Comparison of ENCODE assay signal across 11 mouse cellular contexts in the genomic region with DNA sequence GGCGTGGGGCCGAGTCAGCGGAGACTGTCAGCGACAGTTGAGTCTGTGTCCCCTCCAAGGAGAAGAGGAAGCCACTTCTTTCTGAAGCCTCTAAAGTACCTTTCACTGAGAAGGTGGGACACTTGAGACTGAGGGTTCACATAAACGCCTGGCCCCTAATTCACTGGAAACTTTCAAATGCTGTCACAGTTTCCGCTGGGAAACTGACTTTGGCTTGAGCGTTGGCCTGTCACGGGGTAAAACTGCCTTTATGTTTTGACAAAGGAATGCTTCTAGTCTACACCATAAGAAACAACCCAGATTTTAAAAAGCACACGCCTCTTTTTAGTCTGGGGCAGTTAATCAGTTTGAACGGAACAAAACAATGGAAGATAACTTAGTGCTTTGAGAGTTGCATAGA. TPM values are rescaled to one million over a fixed set of nuclear protein-coding genes. Genes with fewer than 3 reads are reported as not detected.
DNase-seq lines count a peak whose midpoint lies in the region; ATAC-seq and TF ChIP-seq lines count a peak whose summit lies in the region.
"Had no signal": no experiment of that assay in that cellular context is flagged by ENCODE, and none has a peak within 500 bp of the region (broad histone marks: within the 10 kb centered on the region; RNA-seq: fewer than 3 reads in every experiment).

No protein-coding gene starts in this region.

- H3K9me3 ChIP-seq in heart, postnatal 0 days (replicated peaks; ENCODE audit: control insufficient read depth, low read length) = no peaks in the 10 kb centered on the region
- H3K9me3 ChIP-seq in lung, embryonic 16.5 days (ENCODE audit: control insufficient read depth, low read length) = no peaks in the 10 kb centered on the region
- no peaks in the 10 kb centered on the region for H3K9me3 ChIP-seq in forebrain, embryonic 14.5 days (replicated peaks; ENCODE audit: control insufficient read depth, low read length)
- H3K9me3 ChIP-seq: liver, embryonic 13.5 days had no signal

- no peak overlapping the region for H3K4me2 ChIP-seq in heart, postnatal 0 days (ENCODE audit: low read depth, low read length)
- no peak overlapping the region for H3K4me2 ChIP-seq in lung, embryonic 16.5 days (ENCODE audit: low read depth, low read length)
- no peak overlapping the region for H3K4me2 ChIP-seq in forebrain, embryonic 14.5 days (ENCODE audit: low read length)
- H3K4me2 ChIP-seq: liver, embryonic 13.5 days had no signal

- H3K27me3 ChIP-seq in heart, postnatal 0 days (ENCODE audit: control insufficient read depth, insufficient read depth, low read length) = no peaks in the 10 kb centered on the region
- H3K27me3 ChIP-seq in lung, embryonic 16.5 days (ENCODE audit: control insufficient read depth, insufficient read depth, low read depth, low read length) = no peaks in the 10 kb centered on the region
- H3K27me3 ChIP-seq in forebrain, embryonic 14.5 days (replicated peaks; ENCODE audit: control insufficient read depth, insufficient read depth, low read length) = no peaks in the 10 kb centered on the region
- H3K27me3 ChIP-seq: liver, embryonic 13.5 days had no signal

- H3K4me1 ChIP-seq in heart, postnatal 0 days (ENCODE audit: control insufficient read depth, insufficient read depth) = peaks cover 79% of the 10 kb centered on the region
- peaks cover 71% of the 10 kb centered on the region for H3K4me1 ChIP-seq in lung, embryonic 16.5 days (replicated peaks; ENCODE audit: control insufficient read depth, insufficient read depth, low read length)
- peaks cover 75% of the 10 kb centered on the region for H3K4me1 ChIP-seq in forebrain, embryonic 14.5 days (ENCODE audit: control insufficient read depth, insufficient read depth, low read length)

- 51% methylated on average over 10 of the region's 10 CpGs for WGBS in heart, postnatal 0 days
- WGBS in lung, embryonic 16.5 days = 47% methylated on average over 10 of the region's 10 CpGs
- WGBS in forebrain, embryonic 14.5 days = 64% methylated on average over 10 of the region's 10 CpGs

- no peak for TF ChIP-seq EP300 in heart, postnatal 0 days (IDR thresholded peaks at IDR 0.05; ENCODE audit: low read depth)

- no peak overlapping the region for H3K9ac ChIP-seq in heart, postnatal 0 days (replicated peaks; ENCODE audit: low read depth, low read length)
- H3K9ac ChIP-seq in lung, embryonic 16.5 days (ENCODE audit: low read length) = no peak overlapping the region
- H3K9ac ChIP-seq in forebrain, embryonic 14.5 days (ENCODE audit: low read length) = no peak overlapping the region
- H3K9ac ChIP-seq: liver, embryonic 13.5 days had no signal

- peaks cover 12% of the 10 kb centered on the region; the same call in 1 of the 2 replicates for H3K36me3 ChIP-seq in heart, postnatal 0 days (replicated peaks; ENCODE audit: control insufficient read depth, insufficient read depth, low read length)
- no peaks in the 10 kb centered on the region for H3K36me3 ChIP-seq in lung, embryonic 16.5 days (ENCODE audit: control insufficient read depth, insufficient read depth, low read length)
- H3K36me3 ChIP-seq in forebrain, embryonic 14.5 days (ENCODE audit: control insufficient read depth, insufficient read depth, low read length) = 0 out of 2 replicates have a peak, but pooled peaks cover 2% of the 10 kb centered on the region
- H3K36me3 ChIP-seq: liver, embryonic 13.5 days had no signal

- peak overlapping the region; percentile 75 for H3K27ac ChIP-seq in heart, postnatal 0 days (ENCODE audit: low read depth)
- H3K27ac ChIP-seq in lung, embryonic 16.5 days (ENCODE audit: low read length) = peak overlapping the region; percentile 16; the same call in 1 of the 2 replicates
- H3K27ac ChIP-seq in forebrain, embryonic 14.5 days (ENCODE audit: low read depth, low read length) = no peak overlapping the region
- H3K27ac ChIP-seq: liver, embryonic 13.5 days had no signal

- DNase-seq in heart, postnatal 0 days (ENCODE audit: low spot score) = peak; percentile 46
- no peak for DNase-seq in heart, postnatal 14 days
- DNase-seq in lung, postnatal 10 days = no peak
- peak; percentile 56 for DNase-seq in Muller cell, postnatal 12 days (ENCODE audit: inconsistent ontology term)
- DNase-seq in naive thymus-derived CD4-positive, alpha-beta T cell, adult 2 months (ENCODE audit: low read depth) = peak; percentile 41
- no peak for DNase-seq in forebrain, embryonic 14.5 days (ENCODE audit: low spot score)
- DNase-seq: cerebellum, adult 18-20 months; kidney, adult 9 months; liver, embryonic 13.5 days; lung, postnatal 14 days had no signal

- no peak for ATAC-seq in heart, postnatal 0 days (ENCODE audit: insufficient read depth, low read depth)
- no peak for ATAC-seq in lung, embryonic 16.5 days (ENCODE audit: low read depth)
- ATAC-seq in forebrain, embryonic 14.5 days = no peak

- no peak overlapping the region for H3K4me3 ChIP-seq in heart, postnatal 0 days (ENCODE audit: low read depth, low read length)
- H3K4me3 ChIP-seq in lung, embryonic 16.5 days (ENCODE audit: low read length) = no peak overlapping the region
- no peak overlapping the region for H3K4me3 ChIP-seq in forebrain, embryonic 14.5 days (ENCODE audit: low read depth, low read length)
- H3K4me3 ChIP-seq: liver, embryonic 13.5 days had no signal

- TF ChIP-seq CTCF in heart, postnatal 0 days (IDR thresholded peaks at IDR 0.05; ENCODE audit: low read depth) = no peak

- intact Hi-C loops in heart, postnatal 14 days (cut with DNase I) = loop anchor here (10.0 kb wide), 1 partner anchor 248 kb away; no protein-coding TSS in a partner anchor

RNA-seq across cellular contexts. Expression of gene Map4k4, which starts 32.2 kb away (rescaled TPM):
- total RNA-seq in heart, postnatal 0 days (2014; rRNA removed; ENCODE audit: low replicate concordance) = 106 and 129 TPM in 2 replicates
- 17.0 and 17.4 TPM in 2 replicates for polyA plus RNA-seq in heart, postnatal 0 days (2015; fragmentation: Nextera tagmentation; extraction: Ambion mirVana)
- 100 to 1,000 TPM; 175 to 185 TPM for total RNA-seq in heart, postnatal 14 days (2021)
- polyA plus RNA-seq in lung, embryonic 16.5 days (2015; fragmentation: Nextera tagmentation; extraction: Ambion mirVana) = 20.9 and 21.6 TPM in 2 replicates
- 29.2 and 36.2 TPM in 2 replicates for polyA plus RNA-seq in forebrain, embryonic 14.5 days (2014; fragmentation: Nextera tagmentation; extraction: Ambion mirVana)

Comparison
In these comparisons a context has a peak if more than half of its experiments do, and no peak if none do; other contexts are left out.
1. DNase-seq: peak in heart, postnatal 0 days (single experiment), Muller cell, postnatal 12 days (single experiment) and naive thymus-derived CD4-positive, alpha-beta T cell, adult 2 months (single experiment); none in heart, postnatal 14 days (0 of 2), lung, postnatal 10 days (single experiment) and forebrain, embryonic 14.5 days (single experiment).